ENCODE assay signal across 11 mouse cellular contexts in the genomic region with DNA sequence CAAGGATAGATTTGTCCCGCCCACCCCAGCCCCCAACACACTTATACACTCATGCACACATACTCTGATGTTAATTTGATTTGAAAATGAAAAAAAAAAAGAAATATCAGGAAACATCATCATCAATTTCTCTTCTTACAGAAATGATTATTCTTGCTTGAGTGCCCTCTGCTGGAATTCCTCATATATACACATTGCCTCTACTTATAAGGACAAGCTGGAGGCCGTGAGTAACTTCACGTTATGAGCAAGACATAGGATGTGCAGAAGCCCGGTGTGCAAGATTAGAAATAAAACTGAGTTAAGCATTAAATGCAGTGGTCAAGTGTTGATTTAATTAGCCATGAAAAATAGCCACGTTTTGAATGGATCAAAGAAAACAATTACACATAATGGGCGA. TPM values are rescaled to one million over a fixed set of nuclear protein-coding genes. Genes with fewer than 3 reads are reported as not detected.
DNase-seq lines count a peak whose midpoint lies in the region; ATAC-seq and TF ChIP-seq lines count a peak whose summit lies in the region.
"Had no signal": no experiment of that assay in that cellular context is flagged by ENCODE, and none has a peak within 500 bp of the region (broad histone marks: within the 10 kb centered on the region; RNA-seq: fewer than 3 reads in every experiment).

No protein-coding gene starts in this region.

- ATAC-seq in activated CD4-positive, CD25-positive, alpha-beta regulatory T cell, adult 4 months = no peak

- 22% methylated on average over 6 of the region's 6 CpGs for WGBS in kidney, adult 2 months

- H3K4me1 ChIP-seq in kidney, adult 2 months (ENCODE audit: control insufficient read depth, insufficient read depth, low read length) = no peaks in the 10 kb centered on the region
- H3K4me1 ChIP-seq in E14TG2a.4 (replicated peaks; ENCODE audit: low read depth, low read length) = no peaks in the 10 kb centered on the region
- H3K4me1 ChIP-seq: embryonic facial prominence, embryonic 12.5 days; neural tube, embryonic 12.5 days had no signal

- no peaks in the 10 kb centered on the region for H3K36me3 ChIP-seq in kidney, adult 2 months (ENCODE audit: control insufficient read depth, insufficient read depth, low read length)
- H3K36me3 ChIP-seq in E14TG2a.4 (ENCODE audit: insufficient read depth, low read length) = no peaks in the 10 kb centered on the region
- H3K36me3 ChIP-seq: embryonic facial prominence, embryonic 12.5 days; neural tube, embryonic 12.5 days had no signal

- H3K4me3 ChIP-seq in kidney, adult 2 months (ENCODE audit: insufficient read depth, low read depth, low read length) = no peak overlapping the region
- H3K4me3 ChIP-seq in E14TG2a.4 (replicated peaks; ENCODE audit: low read length) = no peak overlapping the region
- H3K4me3 ChIP-seq: embryonic facial prominence, embryonic 12.5 days; neural tube, embryonic 12.5 days had no signal

- no peaks in the 10 kb centered on the region; the same call in 1 of the 2 replicates for H3K27me3 ChIP-seq in kidney, adult 2 months (replicated peaks; ENCODE audit: control insufficient read depth, insufficient read depth, low read length)
- H3K27me3 ChIP-seq in E14TG2a.4 (ENCODE audit: insufficient read depth, low read length) = no peaks in the 10 kb centered on the region
- H3K27me3 ChIP-seq: embryonic facial prominence, embryonic 12.5 days; neural tube, embryonic 12.5 days had no signal

- 0 out of 2 replicates have a peak, but pooled peaks have one; percentile 3 for TF ChIP-seq CTCF in kidney, adult 2 months (conservative IDR thresholded peaks at IDR 0.05; ENCODE audit: insufficient read depth, insufficient read length, low read depth, low read length)
- TF ChIP-seq CTCF in E14TG2a.4 (conservative IDR thresholded peaks at IDR 0.05; ENCODE audit: low read length) = peak; percentile 26

- TF ChIP-seq POLR2A in kidney, adult 2 months (IDR thresholded peaks at IDR 0.05; ENCODE audit: low read depth, low read length) = no peak

- DNase-seq in kidney, adult 2 months = peak; percentile 33
- DNase-seq in kidney, adult 11 months = no peak
- DNase-seq in 416B (ENCODE audit: low read depth) = peak; percentile 51
- DNase-seq in induced T-regulatory cell, adult 2 months (ENCODE audit: low read depth) = peak; percentile 38
- peak; percentile 7 for DNase-seq in skeletal muscle tissue, adult 2 months (ENCODE audit: low read depth, low spot score)
- DNase-seq in adrenal gland, postnatal 4 days (ENCODE audit: low spot score in 2 of 2) = no peak

- no peaks in the 10 kb centered on the region for H3K9me3 ChIP-seq in E14TG2a.4 (ENCODE audit: low read length)
- H3K9me3 ChIP-seq: embryonic facial prominence, embryonic 12.5 days; neural tube, embryonic 12.5 days had no signal

- no peak overlapping the region for H3K27ac ChIP-seq in kidney, adult 2 months (ENCODE audit: insufficient read depth, low read depth, low read length)
- H3K27ac ChIP-seq: embryonic facial prominence, embryonic 12.5 days; neural tube, embryonic 12.5 days had no signal

RNA-seq across cellular contexts. Expression of a gene that starts 40.9 kb away (rescaled TPM):
- not detected in 2 replicates for polyA plus RNA-seq in kidney, adult 2 months (2012; rRNA removed)
- under 1 TPM in 1 of 2 experiments, not detected in 1; 0.14 TPM for polyA plus RNA-seq in activated CD4-positive, CD25-positive, alpha-beta regulatory T cell, adult 4 months (2017; shearing (Covaris generic))
- not detected for total RNA-seq in adrenal gland, postnatal 4 days (2021)
- polyA plus RNA-seq: embryonic facial prominence, embryonic 12.5 days; large intestine, adult 2 months had no signal

Comparison
In these comparisons a context has a peak if more than half of its experiments do, and no peak if none do; other contexts are left out.
1. DNase-seq: peak in kidney, adult 2 months (single experiment), 416B (single experiment), induced T-regulatory cell, adult 2 months (single experiment) and skeletal muscle tissue, adult 2 months (single experiment); none in kidney, adult 11 months (single experiment) and adrenal gland, postnatal 4 days (0 of 2).